Mouse (Mus musculus): ENCODE results near the gene Olfr802. TPM values are rescaled to one million over a fixed set of nuclear protein-coding genes. Genes with fewer than 3 reads are reported as not detected.

Gene Olfr802
- total RNA-seq (2021), result not detected
- long read RNA-seq, experiment 1, result 0 reads
- long read RNA-seq, experiment 2, result 0 reads

- DNase-seq, result no peak
- intact Hi-C loops (cut with DNase I; ENCODE audit: low total_unique reads), result no loop called here
Observed at GRCm38 (mm10) chr10:129688069-129688468, at the start of gene Olfr802. Gene Olfr802 (minus strand): TSS chr10:129688169.

- DNase-seq, result no peak
- intact Hi-C loops (cut with DNase I; ENCODE audit: low total_unique reads), result no loop called here
Observed at GRCm38 (mm10) chr10:129729275-129729674, 41.3 kb upstream of the Olfr802 start, which contains the start of gene Olfr805. Gene Olfr805 (minus strand): TSS chr10:129729375.

GRCm38 (mm10) chr10:129702910-129703309, 14.9 kb upstream of the Olfr802 start, which contains the start of gene Olfr804:
Gene Olfr804 (plus strand): TSS chr10:129703210.
- intact Hi-C loops (cut with DNase I; ENCODE audit: low total_unique reads), result no loop called here

GRCm38 (mm10) chr10:129694186-129694585, 6.2 kb upstream of the Olfr802 start, which contains the start of gene Olfr803:
Gene Olfr803 (minus strand): TSS chr10:129694286.
- intact Hi-C loops (cut with DNase I; ENCODE audit: low total_unique reads), result no loop called here
- DNase-seq, result no peak

More at GRCm38 (mm10) chr10:129702910-129703309, 14.9 kb upstream of the Olfr802 start, which contains the start of gene Olfr804:
- no peak for DNase-seq

- intact Hi-C loops (cut with DNase I; ENCODE audit: low total_unique reads), result no loop called here
- DNase-seq, result no peak
Observed at GRCm38 (mm10) chr10:129673765-129674164, 14.2 kb downstream of the Olfr802 start, which contains the start of gene Olfr801. Gene Olfr801 (minus strand): TSS chr10:129673865.

GRCm38 (mm10) chr10:129657394-129657793, 30.6 kb downstream of the Olfr802 start, which contains the start of gene Olfr800:
Gene Olfr800 (plus strand): TSS chr10:129657694.
- intact Hi-C loops (cut with DNase I; ENCODE audit: low total_unique reads), result no loop called here
- no peak for DNase-seq

- no peak for DNase-seq
- intact Hi-C loops (cut with DNase I; ENCODE audit: low total_unique reads), result no loop called here
Observed at GRCm38 (mm10) chr10:129651763-129652162, 36.2 kb downstream of the Olfr802 start.

GRCm38 (mm10) chr10:129637184-129637583, 50.8 kb downstream of the Olfr802 start, which contains the start of gene Olfr799:
Gene Olfr799 (plus strand): TSS chr10:129637484.
- DNase-seq, result no peak
- intact Hi-C loops (cut with DNase I; ENCODE audit: low total_unique reads), result no loop called here

GRCm38 (mm10) chr10:129627834-129628233, 60.1 kb downstream of the Olfr802 start, which contains the start of gene Olfr798:
Gene Olfr798 (minus strand): TSS chr10:129627934.
- intact Hi-C loops (cut with DNase I; ENCODE audit: low total_unique reads), result no loop called here
- DNase-seq, result no peak

Small RNAs within 50 kb of the gene (microRNA-seq; reads per million reads assigned to microRNA genes)
- gene Gm24485, result 0 reads per million in 2 experiments

Other genes with a start within 250 kb of the Olfr802 start
- gene Olfr787, start 226.3 kb downstream of the Olfr802 start, total RNA-seq (2021), result not detected
- gene Olfr788, start 217.2 kb downstream of the Olfr802 start, total RNA-seq (2021), result not detected
- not detected for gene Olfr789, start 203.4 kb downstream of the Olfr802 start, total RNA-seq (2021)
- gene Olfr790, start 189.7 kb downstream of the Olfr802 start, total RNA-seq (2021), result not detected
- gene Olfr791, start 166.4 kb downstream of the Olfr802 start, total RNA-seq (2021), result not detected
- gene Olfr792, start 149.0 kb downstream of the Olfr802 start, total RNA-seq (2021), result not detected
- gene Olfr794, start 120.5 kb downstream of the Olfr802 start, total RNA-seq (2021), result not detected
- gene Olfr796, start 75.6 kb downstream of the Olfr802 start, total RNA-seq (2021), result not detected
- gene Olfr798, start 60.2 kb downstream of the Olfr802 start, total RNA-seq (2021), result not detected
- not detected for gene Olfr799, start 50.7 kb downstream of the Olfr802 start, total RNA-seq (2021)
- gene Olfr800, start 30.5 kb downstream of the Olfr802 start, total RNA-seq (2021), result not detected
- gene Olfr801, start 14.3 kb downstream of the Olfr802 start, total RNA-seq (2021), result not detected
- not detected for gene Olfr803, start 6.1 kb upstream of the Olfr802 start, total RNA-seq (2021)
- gene Olfr804, start 15.0 kb upstream of the Olfr802 start, total RNA-seq (2021), result not detected
- gene Olfr805, start 41.2 kb upstream of the Olfr802 start, total RNA-seq (2021), result not detected
- gene Olfr806, start 53.8 kb upstream of the Olfr802 start, total RNA-seq (2021), result not detected
- gene Olfr807, start 69.6 kb upstream of the Olfr802 start, total RNA-seq (2021), result not detected
- not detected for gene Olfr808, start 77.3 kb upstream of the Olfr802 start, total RNA-seq (2021)
- not detected for gene Olfr809, start 86.5 kb upstream of the Olfr802 start, total RNA-seq (2021)
- not detected for gene Olfr810, start 106.7 kb upstream of the Olfr802 start, total RNA-seq (2021)
- gene Olfr811, start 116.2 kb upstream of the Olfr802 start, total RNA-seq (2021), result not detected
- not detected for gene Olfr812, start 157.9 kb upstream of the Olfr802 start, total RNA-seq (2021)
- gene Olfr813, start 167.2 kb upstream of the Olfr802 start, total RNA-seq (2021), result not detected
- gene Olfr814, start 191.7 kb upstream of the Olfr802 start, total RNA-seq (2021), result not detected
- gene Olfr815, start 217.7 kb upstream of the Olfr802 start, total RNA-seq (2021), result not detected
- not detected for gene Olfr816, start 227.4 kb upstream of the Olfr802 start, total RNA-seq (2021)